ENCODE assay signal across 2 mouse cellular contexts in the genomic region with DNA sequence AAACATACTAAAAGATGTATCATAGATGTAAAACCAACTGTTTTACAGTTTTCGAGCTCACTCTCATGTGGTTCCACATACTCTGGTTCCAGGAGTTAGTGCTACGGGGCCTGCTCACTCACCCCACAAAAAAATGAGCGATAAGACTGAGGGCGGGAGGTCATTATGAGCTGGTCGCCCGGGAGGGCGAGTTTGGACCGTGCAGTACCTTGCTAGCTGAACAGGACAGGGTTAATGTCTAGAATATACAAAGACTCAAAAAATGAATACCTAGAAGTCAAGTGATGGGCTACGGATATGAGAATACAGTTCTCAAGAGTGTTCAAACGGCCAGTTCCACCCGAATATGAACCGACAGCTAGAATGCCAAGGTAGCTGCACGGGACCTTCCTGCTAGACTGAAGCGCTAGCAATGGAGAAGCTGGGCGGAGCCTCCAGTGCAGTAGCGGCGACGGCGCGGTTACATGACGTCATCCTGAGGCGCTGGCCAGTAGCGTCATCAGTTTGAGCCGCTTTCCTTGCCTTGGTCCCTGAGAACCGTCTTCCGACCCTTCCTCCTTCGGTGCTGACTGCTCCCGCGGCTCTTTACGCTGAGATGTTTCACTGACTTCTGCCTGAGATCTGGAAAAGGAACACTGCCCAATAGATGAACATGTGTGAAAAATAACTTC.
TF ChIP-seq lines count a peak whose summit lies in the region.

No protein-coding gene starts in this region.

TF ChIP-seq in C2C12, 6 proteins besides CTCF, POLR2A, EP300 and RAD21:
- TF ChIP-seq USF1 (IDR thresholded peaks at IDR 0.05; ENCODE audit: low read depth) (peak; percentile 0), MAX (IDR thresholded peaks at IDR 0.05) (no peak)

TF ChIP-seq in myocyte, 11 proteins besides CTCF, POLR2A, EP300 and RAD21:
- TF ChIP-seq MYOG (IDR thresholded peaks at IDR 0.05; ENCODE audit: control insufficient read depth in 1 of 3, insufficient read depth in 1 of 3, insufficient read length in 2 of 3, low read depth in 2 of 3) (peak in 1 of 3 experiments; percentile 33), CEBPB (IDR thresholded peaks at IDR 0.05; ENCODE audit: insufficient read depth, poor library complexity, severe bottlenecking) (no peak), SRF (IDR thresholded peaks at IDR 0.05; ENCODE audit: control insufficient read depth, insufficient read length, low read depth) (peak; percentile 98), MAX (IDR thresholded peaks at IDR 0.05; ENCODE audit: low read depth) (no peak), REST (IDR thresholded peaks at IDR 0.05; ENCODE audit: insufficient read depth, insufficient read length) (no peak), MYOD1 (IDR thresholded peaks at IDR 0.05; ENCODE audit: control insufficient read depth in 1 of 3, insufficient read length in 2 of 3, low read depth in 2 of 3) (no peak), POLR2AphosphoS2 (IDR thresholded peaks at IDR 0.05; ENCODE audit: insufficient read length, low read depth) (peak; percentile 97), E2F4 (IDR thresholded peaks at IDR 0.05; ENCODE audit: insufficient read depth) (no peak), TCF3 (IDR thresholded peaks at IDR 0.05; ENCODE audit: insufficient read length, low read depth) (no peak)
